Mouse (Mus musculus): ENCODE data around the gene Mdc1. TPM values are rescaled to one million over a fixed set of nuclear protein-coding genes. Genes with fewer than 3 reads are reported as not detected.

Gene Mdc1
- polyA plus RNA-seq, 1 experiment from 2014 or later = 29.3 TPM

GRCm38 (mm10) chr17:35825109-35825850 lies 16.0 kb upstream of the Mdc1 start:
- DNase-seq (ENCODE audit: extremely low spot score, low spot score) = no peak
- Histone ChIP-seq H3K36me3 (replicated peaks) (peaks cover 55% of the 10 kb centered on the region), H3K4me1 (peaks cover 55% of the 10 kb centered on the region), H3K27ac (no peak overlapping the region), H3K27me3 (ENCODE audit: poor library complexity, severe bottlenecking) (peaks cover 14% of the 10 kb centered on the region), H3K9me3 (no peaks in the 10 kb centered on the region), H3K4me3 (no peak overlapping the region)
- WGBS = 92% methylated on average over 13 of the region's 13 CpGs

GRCm38 (mm10) chr17:35829737-35830136 lies 11.6 kb upstream of the Mdc1 start:
- WGBS = 5% methylated on average over 21 of the region's 21 CpGs
- peak overlapping the region; percentile 27 for H3K4me3 ChIP-seq
- peaks cover 96% of the 10 kb centered on the region for H3K36me3 ChIP-seq (replicated peaks)

GRCm38 (mm10) chr17:35832400-35833238 lies 8.7 kb upstream of the Mdc1 start:
- no peaks in the 10 kb centered on the region for H3K27me3 ChIP-seq (ENCODE audit: poor library complexity, severe bottlenecking)
- H3K4me3 ChIP-seq = peak overlapping the region; percentile 7; the same call in 1 of the 2 replicates
- peak; percentile 31 for DNase-seq (ENCODE audit: extremely low spot score, low spot score)
- H3K36me3 ChIP-seq (replicated peaks) = peaks cover 91% of the 10 kb centered on the region
- peaks cover 43% of the 10 kb centered on the region for H3K4me1 ChIP-seq
- H3K27ac ChIP-seq = no peak overlapping the region
- no peaks in the 10 kb centered on the region for H3K9me3 ChIP-seq
- 71% methylated on average over 8 of the region's 8 CpGs for WGBS

More at GRCm38 (mm10) chr17:35829737-35830136, 11.6 kb upstream of the Mdc1 start:
- Histone ChIP-seq H3K27ac (peak overlapping the region; percentile 51), H3K27me3 (ENCODE audit: poor library complexity, severe bottlenecking) (no peaks in the 10 kb centered on the region), H3K4me1 (peaks cover 29% of the 10 kb centered on the region), H3K9me3 (no peaks in the 10 kb centered on the region)
- peak; percentile 86 for DNase-seq (ENCODE audit: extremely low spot score, low spot score)

- WGBS = 30% methylated on average over 5 of the region's 5 CpGs
- Histone ChIP-seq H3K4me1 (peaks cover 43% of the 10 kb centered on the region), H3K27me3 (ENCODE audit: poor library complexity, severe bottlenecking) (no peaks in the 10 kb centered on the region), H3K9me3 (no peaks in the 10 kb centered on the region), H3K27ac (no peak overlapping the region), H3K4me3 (peak overlapping the region; percentile 90; the same call in 1 of the 2 replicates), H3K36me3 (replicated peaks) (peaks cover 85% of the 10 kb centered on the region)
- DNase-seq (ENCODE audit: extremely low spot score, low spot score) = peak; percentile 38
Observed at GRCm38 (mm10) chr17:35833239-35833751, 8.0 kb upstream of the Mdc1 start.

- no peaks in the 10 kb centered on the region for H3K9me3 ChIP-seq
- DNase-seq (ENCODE audit: extremely low spot score, low spot score) = no peak
- no peak overlapping the region for H3K27ac ChIP-seq
- peak overlapping the region; percentile 90; the same call in 1 of the 2 replicates for H3K4me3 ChIP-seq
- H3K36me3 ChIP-seq (replicated peaks) = peaks cover 80% of the 10 kb centered on the region
- H3K27me3 ChIP-seq (ENCODE audit: poor library complexity, severe bottlenecking) = no peaks in the 10 kb centered on the region
- WGBS = 62% methylated on average over 5 of the region's 5 CpGs
- H3K4me1 ChIP-seq = peaks cover 47% of the 10 kb centered on the region
Observed at GRCm38 (mm10) chr17:35833894-35834293, 7.4 kb upstream of the Mdc1 start.

- no peak for DNase-seq (ENCODE audit: extremely low spot score, low spot score)
- no peak overlapping the region for H3K27ac ChIP-seq
- 84% methylated on average over 26 of the region's 26 CpGs for WGBS
- H3K27me3 ChIP-seq (ENCODE audit: poor library complexity, severe bottlenecking) = no peaks in the 10 kb centered on the region
- H3K36me3 ChIP-seq (replicated peaks) = peaks cover 71% of the 10 kb centered on the region
- peaks cover 51% of the 10 kb centered on the region for H3K4me1 ChIP-seq
- H3K4me3 ChIP-seq = peak overlapping the region; percentile 90
- no peaks in the 10 kb centered on the region for H3K9me3 ChIP-seq
Observed at GRCm38 (mm10) chr17:35834696-35835422, 6.5 kb upstream of the Mdc1 start.

- DNase-seq (ENCODE audit: extremely low spot score, low spot score) = no peak
- Histone ChIP-seq H3K4me3 (peak overlapping the region; percentile 90), H3K36me3 (replicated peaks) (peaks cover 65% of the 10 kb centered on the region), H3K9me3 (no peaks in the 10 kb centered on the region), H3K27me3 (ENCODE audit: poor library complexity, severe bottlenecking) (no peaks in the 10 kb centered on the region), H3K27ac (peak overlapping the region; percentile 99; the same call in 1 of the 2 replicates), H3K4me1 (peaks cover 48% of the 10 kb centered on the region)
- 90% methylated on average over 26 of the region's 26 CpGs for WGBS
Observed at GRCm38 (mm10) chr17:35835424-35836140, 5.7 kb upstream of the Mdc1 start.

- H3K27ac ChIP-seq = peak overlapping the region; percentile 99
- H3K4me1 ChIP-seq = peaks cover 49% of the 10 kb centered on the region
- peaks cover 58% of the 10 kb centered on the region for H3K36me3 ChIP-seq (replicated peaks)
- peak; percentile 70 for DNase-seq (ENCODE audit: extremely low spot score, low spot score)
- H3K27me3 ChIP-seq (ENCODE audit: poor library complexity, severe bottlenecking) = no peaks in the 10 kb centered on the region
- no peaks in the 10 kb centered on the region for H3K9me3 ChIP-seq
- peak overlapping the region; percentile 90 for H3K4me3 ChIP-seq
- 10% methylated on average over 24 of the region's 24 CpGs for WGBS
Observed at GRCm38 (mm10) chr17:35836178-35836965, 4.9 kb upstream of the Mdc1 start.

- under 1% methylated on average over 25 of the region's 25 CpGs for WGBS
- H3K9me3 ChIP-seq = no peaks in the 10 kb centered on the region
- peak; percentile 93 for DNase-seq (ENCODE audit: extremely low spot score, low spot score)
- peaks cover 51% of the 10 kb centered on the region for H3K36me3 ChIP-seq (replicated peaks)
- H3K4me1 ChIP-seq = peaks cover 52% of the 10 kb centered on the region
- H3K4me3 ChIP-seq = peak overlapping the region; percentile 90
- peak overlapping the region; percentile 99 for H3K27ac ChIP-seq
- no peaks in the 10 kb centered on the region for H3K27me3 ChIP-seq (ENCODE audit: poor library complexity, severe bottlenecking)
Observed at GRCm38 (mm10) chr17:35836991-35837422, 4.3 kb upstream of the Mdc1 start.

- peak overlapping the region; percentile 99 for H3K27ac ChIP-seq
- DNase-seq (ENCODE audit: extremely low spot score, low spot score) = peak; percentile 71
- H3K4me1 ChIP-seq = peaks cover 57% of the 10 kb centered on the region
- under 1% methylated on average over 18 of the region's 18 CpGs for WGBS
- peak overlapping the region; percentile 90 for H3K4me3 ChIP-seq
- peaks cover 47% of the 10 kb centered on the region for H3K36me3 ChIP-seq (replicated peaks)
- H3K27me3 ChIP-seq (ENCODE audit: poor library complexity, severe bottlenecking) = no peaks in the 10 kb centered on the region
- no peaks in the 10 kb centered on the region for H3K9me3 ChIP-seq
Observed at GRCm38 (mm10) chr17:35837487-35837886, 3.8 kb upstream of the Mdc1 start.

GRCm38 (mm10) chr17:35838122-35838544 lies 3.2 kb upstream of the Mdc1 start, which contains the start of gene Tubb5:
Gene Tubb5, minus strand, starts transcription at chr17:35838306.
- no peaks in the 10 kb centered on the region for H3K27me3 ChIP-seq (ENCODE audit: poor library complexity, severe bottlenecking)
- no peaks in the 10 kb centered on the region for H3K9me3 ChIP-seq
- H3K27ac ChIP-seq = peak within 1 kb of the TSS; percentile 99
- H3K4me3 ChIP-seq = peak within 1 kb of the TSS; percentile 90
- WGBS = 1% methylated on average over 29 of the region's 29 CpGs
- H3K36me3 ChIP-seq (replicated peaks) = peaks cover 40% of the 10 kb centered on the region
- peak; percentile 97 for DNase-seq (ENCODE audit: extremely low spot score, low spot score)
- peaks cover 63% of the 10 kb centered on the region for H3K4me1 ChIP-seq
